Mouse (Mus musculus) lung, adult 2 months (tissue): ENCODE measurements at regions not wholly inside any gene's neighbourhood (a gene's known extent, or its start where the extent isn't known, plus 50 kb on each side); places are given as distances from the start of the nearest gene placed in this dataset.

Source experiments
- DNase-seq: peaks from one replicate; pipeline ENCODE4 v3.0.0; 2022
- H3K4me1 ChIP-seq: fragments of 200-500 bp; 2 replicates; pipeline ENCODE4 v1.6.1; 2011; ENCODE audit warnings: low read length; ENCODE audit not compliant: control insufficient read depth, insufficient read depth
- H3K4me3 ChIP-seq: fragments of 200-500 bp; replicated peaks from 2 replicates; pipeline ENCODE3; 2011; ENCODE audit warnings: low read depth, mild to moderate bottlenecking, control low read depth, low read length; ENCODE audit errors: extremely low read depth
- CTCF ChIP-seq: fragments of 200-500 bp; IDR thresholded peaks from 2 replicates; pipeline ENCODE4 v1.5.1; 2011; ENCODE audit warnings: mild to moderate bottlenecking, low read length, control low read depth; ENCODE audit not compliant: insufficient read depth
- POLR2A ChIP-seq: fragments of 200-500 bp; IDR thresholded peaks from 2 replicates; pipeline ENCODE4 v1.6.1; 2011; ENCODE audit warnings: low read depth, mild to moderate bottlenecking, control low read depth, low read length, borderline replicate concordance; ENCODE audit errors: extremely low read depth
- WGBS: fragments of 180-500 bp; shearing (Covaris S2); methylation state at CpG from one replicate; pipeline ENCODE4 v1.1.7; 2018; 5-methylcytosine and 5-hydroxymethylcytosine counted together

DNA sequence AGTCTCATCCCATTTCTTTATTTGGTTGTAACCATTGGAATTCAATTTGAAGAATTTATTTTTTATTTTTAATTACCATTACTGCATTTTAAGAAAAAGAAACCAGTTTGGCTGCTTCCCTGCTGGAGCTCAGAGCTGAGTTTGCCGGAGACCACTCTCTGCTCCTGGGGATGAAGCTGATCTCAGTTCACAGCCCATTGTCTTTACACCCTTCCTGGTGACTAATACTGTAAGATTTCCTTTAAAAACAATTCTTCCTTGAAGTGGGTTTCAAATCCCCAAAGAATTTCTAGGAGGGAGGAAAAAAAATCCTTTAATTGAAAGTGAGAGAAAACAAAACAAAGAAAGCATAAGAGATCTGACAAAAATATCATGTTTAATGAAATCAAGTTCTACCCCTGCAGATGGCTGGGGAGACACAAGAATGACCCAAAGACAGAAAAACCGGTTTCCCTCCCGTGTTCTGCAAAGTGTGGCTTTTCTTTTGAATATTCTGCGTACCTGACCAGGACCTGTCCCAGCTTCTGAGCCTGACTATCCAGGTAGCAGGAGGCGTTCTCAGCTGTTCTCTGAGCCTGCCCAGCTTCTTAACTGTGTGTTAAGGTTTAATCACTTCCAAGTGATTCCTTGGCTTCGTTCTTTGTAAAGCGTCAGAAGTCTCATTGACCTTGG lies 216.1 kb downstream of the Bcl11a start:
- Histone ChIP-seq H3K4me3 (no peak overlapping the region), H3K4me1 (no peaks in the 10 kb centered on the region)
- TF ChIP-seq POLR2A = no peak
- no peak for TF ChIP-seq CTCF
- 62% methylated on average over 7 of the region's 7 CpGs for WGBS
- DNase-seq = no peak

DNA sequence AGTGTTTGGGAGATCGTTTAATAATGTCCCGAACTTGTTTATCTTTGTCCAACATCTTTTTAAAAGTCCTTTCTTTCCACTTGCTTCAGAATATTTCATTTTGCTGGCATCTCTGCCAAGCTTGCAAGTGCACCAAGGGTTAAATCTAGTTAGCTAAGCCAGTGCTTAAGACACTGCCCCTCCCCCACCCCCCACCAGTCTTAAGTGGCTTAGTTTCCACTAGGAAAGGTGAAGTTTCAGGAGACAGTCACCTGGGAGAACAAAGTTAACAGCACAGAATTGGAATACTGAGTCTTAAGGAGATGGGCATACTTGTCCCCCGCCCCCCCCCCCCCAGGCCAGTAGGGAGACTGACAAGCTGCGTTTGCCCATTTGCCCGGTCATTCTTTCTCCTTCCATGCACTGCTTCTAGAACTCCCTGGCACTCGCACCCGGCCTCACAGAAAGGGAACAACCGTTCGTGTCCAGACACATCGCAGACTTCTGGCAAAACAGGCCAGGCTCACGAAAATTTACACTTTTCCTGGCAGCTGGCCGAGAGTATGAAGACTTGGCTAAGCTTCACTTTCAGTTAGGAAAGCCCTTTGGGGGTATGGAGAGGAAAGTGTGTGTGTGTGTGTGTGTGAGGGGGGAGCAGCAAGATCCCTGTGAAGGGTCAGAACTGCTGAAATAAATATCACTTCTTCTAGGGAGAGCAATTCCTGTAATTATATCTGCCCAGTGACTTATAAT lies 219.2 kb downstream of the Bcl11a start:
- DNase-seq = no peak
- TF ChIP-seq POLR2A (no peak), CTCF (no peak)
- H3K4me3 ChIP-seq = no peak overlapping the region
- 22% methylated on average over 12 of the region's 12 CpGs for WGBS
- H3K4me1 ChIP-seq = no peaks in the 10 kb centered on the region

- 54% methylated on average over 5 of the region's 5 CpGs for WGBS
- TF ChIP-seq POLR2A (no peak), CTCF (no peak)
- DNase-seq = no peak
- Histone ChIP-seq H3K4me3 (no peak overlapping the region), H3K4me1 (no peaks in the 10 kb centered on the region)
These were observed 219.9 kb downstream of the Bcl11a start for GRCm38 (mm10) chr11:24297763-24298162.

- Histone ChIP-seq H3K4me3 (no peak overlapping the region), H3K4me1 (no peaks in the 10 kb centered on the region)
- WGBS = 79% methylated on average over 4 of the region's 4 CpGs
- no peak for TF ChIP-seq CTCF
- TF ChIP-seq POLR2A = no peak
- no peak for DNase-seq
These were observed 222.5 kb downstream of the Bcl11a start for GRCm38 (mm10) chr11:24300351-24300750.

- Histone ChIP-seq H3K4me1 (no peaks in the 10 kb centered on the region), H3K4me3 (no peak overlapping the region)
- WGBS = 79% methylated on average over 3 of the region's 3 CpGs
- TF ChIP-seq CTCF (no peak), POLR2A (no peak)
- no peak for DNase-seq
These were observed 223.3 kb downstream of the Bcl11a start for GRCm38 (mm10) chr11:24301201-24301600.

- no peak for DNase-seq
- Histone ChIP-seq H3K4me1 (no peaks in the 10 kb centered on the region), H3K4me3 (no peak overlapping the region)
- no peak for TF ChIP-seq POLR2A
- TF ChIP-seq CTCF = no peak
- WGBS = 16% methylated on average over 17 of the region's 17 CpGs
These were observed 227.3 kb downstream of the Bcl11a start for GRCm38 (mm10) chr11:24305145-24305553.

DNA sequence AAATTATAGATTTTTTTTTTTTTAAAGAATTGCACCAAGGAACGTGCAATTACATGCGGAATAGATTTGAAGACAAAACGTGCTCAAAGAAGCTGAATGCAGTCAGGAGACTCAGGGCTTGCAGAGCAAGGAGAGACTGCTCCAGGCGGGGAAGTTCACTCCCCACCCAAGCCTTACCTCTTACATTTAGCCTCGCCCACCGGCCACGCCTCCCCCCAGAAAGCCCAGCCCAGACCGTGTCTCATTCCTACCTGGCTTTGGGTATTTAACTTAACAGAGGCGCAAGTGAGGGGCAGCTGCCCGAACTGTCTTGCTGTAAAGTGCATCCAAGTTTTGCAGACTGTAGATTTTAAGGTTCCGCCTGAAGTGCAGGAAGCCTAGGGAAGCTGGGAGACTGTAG lies 227.8 kb downstream of the Bcl11a start:
- Histone ChIP-seq H3K4me3 (no peak overlapping the region), H3K4me1 (no peaks in the 10 kb centered on the region)
- no peak for DNase-seq
- WGBS = 12% methylated on average over 11 of the region's 11 CpGs
- TF ChIP-seq CTCF (no peak), POLR2A (no peak)

GRCm38 (mm10) chr11:24306101-24306500 lies 228.2 kb downstream of the Bcl11a start:
- H3K4me3 ChIP-seq = no peak overlapping the region
- WGBS = 89% methylated on average over 2 of the region's 2 CpGs

DNA sequence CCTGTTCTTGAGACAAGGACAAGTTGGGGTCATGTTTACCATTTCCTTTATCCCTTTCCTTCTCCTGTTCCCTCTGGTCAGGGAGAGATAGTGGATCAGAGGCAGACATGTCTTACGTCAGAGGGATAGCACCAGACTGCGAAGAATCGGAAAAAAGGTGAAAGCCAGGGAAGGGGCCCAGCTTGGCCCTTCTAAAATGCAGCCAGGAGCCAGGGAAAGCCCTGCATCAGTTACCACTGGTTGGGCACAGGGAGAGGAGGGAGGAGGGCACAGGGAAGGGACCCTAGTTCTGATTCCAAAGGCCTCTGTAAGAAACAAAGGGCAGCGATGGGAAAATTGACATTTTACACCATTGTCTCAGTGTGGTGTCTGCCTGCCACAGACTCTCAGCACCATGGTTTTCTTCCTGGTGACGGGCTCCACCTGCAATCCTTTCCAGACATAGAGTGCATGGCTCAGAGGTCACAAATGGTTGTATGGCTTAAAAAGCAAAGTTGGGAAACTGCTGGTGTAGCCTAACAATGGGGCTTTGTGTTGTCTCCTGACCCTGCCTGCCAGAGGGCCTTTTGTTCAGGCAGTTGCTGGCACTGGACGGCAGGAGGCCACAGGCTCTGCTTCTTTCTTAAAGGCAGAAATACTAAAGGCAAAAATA lies 229.9 kb downstream of the Bcl11a start:
- no peak for TF ChIP-seq CTCF
- WGBS = 76% methylated on average over 6 of the region's 6 CpGs
- no peaks in the 10 kb centered on the region for H3K4me1 ChIP-seq
- no peak for DNase-seq
- H3K4me3 ChIP-seq = no peak overlapping the region

More at GRCm38 (mm10) chr11:24306101-24306500, 228.2 kb downstream of the Bcl11a start:
- H3K4me1 ChIP-seq = no peaks in the 10 kb centered on the region
- TF ChIP-seq POLR2A = no peak
- TF ChIP-seq CTCF = no peak
- no peak for DNase-seq

DNA sequence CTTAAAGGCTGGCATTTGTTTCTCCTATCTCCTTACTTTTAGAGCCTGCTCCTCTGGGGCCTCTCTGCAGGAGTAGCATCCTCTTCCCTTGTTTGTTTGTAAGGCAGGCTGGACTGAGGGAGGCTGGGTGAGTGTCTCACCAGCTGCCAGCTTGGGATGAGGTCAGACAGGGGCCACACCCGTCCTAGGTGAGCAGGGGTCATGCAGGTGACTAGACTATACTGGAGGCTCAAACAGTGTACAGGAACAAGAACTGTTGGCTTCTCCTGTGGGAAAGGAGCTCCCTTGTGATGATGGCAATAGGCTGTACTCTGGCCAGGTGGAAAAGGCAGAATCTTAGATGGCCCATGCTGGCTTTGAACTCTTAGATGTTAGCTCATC lies 230.4 kb downstream of the Bcl11a start:
- H3K4me1 ChIP-seq = no peaks in the 10 kb centered on the region
- WGBS = 14% methylated on average over 1 of the region's 1 CpGs
- DNase-seq = no peak
- TF ChIP-seq CTCF (no peak), POLR2A (no peak)
- no peak overlapping the region for H3K4me3 ChIP-seq
